Mouse (Mus musculus) layer of hippocampus, postnatal 10 days (tissue): ENCODE measurements around the gene Map1lc3b. TPM values are rescaled to one million over a fixed set of nuclear protein-coding genes. Genes with fewer than 3 reads are reported as not detected.

Source experiments
- total RNA-seq, 2 experiments: library from RNA; stranded (reverse); gene quantifications; 2 replicates each; pipeline ENCODE4 v1.2.3; 2021

Map1lc3b gene
- total RNA-seq, 2 experiments from 2014 or later: 142 to 149 TPM

Other genes with a start within 250 kb of the Map1lc3b start
- gene 1700018B08Rik, start 46.0 kb upstream of the Map1lc3b start, total RNA-seq: not detected
- gene Fbxo31, start 11.6 kb upstream of the Map1lc3b start, total RNA-seq: 10 to 100 TPM; 88.4 to 95.5 TPM
- 10 to 100 TPM; 93.9 to 95.2 TPM for gene Zcchc14, start 62.5 kb downstream of the Map1lc3b start, total RNA-seq
- 100 to 1,000 TPM; 155 TPM for gene Jph3, start 139.3 kb downstream of the Map1lc3b start, total RNA-seq
- gene Klhdc4, start 239.2 kb downstream of the Map1lc3b start, total RNA-seq: 10 to 100 TPM; 28.8 to 32.1 TPM